Mouse (Mus musculus) MEL (cell line): Measurements from ENCODE around the gene Ralgds.

Source experiments
- MXI1 ChIP-seq: IDR thresholded peaks from 2 replicates; pipeline ENCODE4 v1.6.1; 2011; ENCODE audit warnings: mild to moderate bottlenecking, low read depth, low read length, improper control_type of control experiment
- MYC ChIP-seq: IDR thresholded peaks from 2 replicates; pipeline ENCODE4 v1.6.1; 2011; ENCODE audit warnings: low read depth, mild to moderate bottlenecking, low read length, improper control_type of control experiment, moderate library complexity

DNA sequence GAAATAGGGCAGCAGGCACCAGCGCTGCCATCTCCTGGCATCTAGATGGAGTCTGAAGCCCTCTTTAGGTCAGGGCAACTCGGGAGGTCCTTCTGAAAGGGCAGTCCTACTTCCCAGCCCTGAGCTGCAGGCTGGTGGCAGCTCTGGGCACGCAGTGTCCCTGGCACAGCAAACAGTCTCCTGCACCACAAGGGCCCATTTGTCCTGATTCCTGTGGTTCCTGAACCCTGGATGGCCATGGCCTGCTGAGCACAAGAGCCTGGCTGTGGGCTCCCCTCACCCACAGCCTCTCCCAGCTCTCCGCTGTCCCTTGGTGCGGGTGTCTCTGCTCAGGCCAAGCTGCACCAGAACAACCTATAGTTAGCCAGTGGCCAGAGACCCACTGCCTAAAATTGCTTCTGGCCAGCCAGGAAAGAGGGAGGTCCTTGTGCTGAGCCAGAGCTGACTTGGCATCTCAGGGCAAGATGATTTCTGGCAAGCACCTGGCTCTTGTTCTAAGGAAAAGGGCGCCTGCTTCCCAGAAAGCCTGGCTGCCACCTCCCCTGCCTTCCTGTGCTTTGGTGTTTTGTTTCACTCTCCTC lies 8.7 kb downstream of the Ralgds start:
- no peak for TF ChIP-seq MYC
- no peak for TF ChIP-seq MXI1
